Mouse (Mus musculus) left cerebral cortex, postnatal 10 days (tissue): ENCODE data around the gene Bag5. TPM values are rescaled to one million over a fixed set of nuclear protein-coding genes. Genes with fewer than 3 reads are reported as not detected.
"Not testable (repeated sequence)": the region's sequence is repeated elsewhere in the genome, so short reads cannot be mapped to it uniquely, and the experiment has no call there.

ENCODE experiments used
- DNase-seq, 2 experiments: peaks; one replicate each; pipeline ENCODE4 v3.0.0; 2021 to 2022; ENCODE audit warnings: low spot score in 2 of 2, mixed read lengths in 1 of 2; ENCODE audit errors: extremely low spot score in 1 of 2
- intact Hi-C: fragments of 180-260 bp; cut with DNase I; formaldehyde crosslinking; loops from one replicate; pipeline ENCODE4 v1.15.1; 2025
- total RNA-seq, 2 experiments: library from RNA; stranded (reverse); gene quantifications; 2 replicates each; pipeline ENCODE4 v1.2.3; 2021

Gene Bag5
- total RNA-seq, 2 experiments from 2014 or later: 40.6 to 43.2 TPM

DNA sequence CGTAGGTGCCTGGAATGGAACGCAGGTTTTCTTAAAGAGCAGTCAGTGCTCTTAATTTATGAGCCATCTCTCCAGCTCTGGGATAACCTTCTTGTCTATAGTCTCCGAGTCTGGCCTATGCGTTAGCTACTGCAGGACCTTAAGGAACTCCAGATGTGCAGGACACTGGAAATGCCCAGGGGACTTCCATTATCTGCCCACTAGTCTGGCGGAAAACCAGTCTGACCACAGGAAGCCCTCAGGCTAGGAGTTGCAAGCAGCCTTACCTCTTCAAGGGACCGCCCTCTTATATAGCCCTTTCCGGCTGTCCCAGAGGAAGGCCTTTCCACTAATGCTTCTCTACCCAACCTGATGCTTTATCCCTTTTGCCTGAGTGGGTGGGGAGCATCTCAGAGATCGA, 28.3 kb upstream of the Bag5 start:
- intact Hi-C loops: no loop called here
- no peak for DNase-seq

DNA sequence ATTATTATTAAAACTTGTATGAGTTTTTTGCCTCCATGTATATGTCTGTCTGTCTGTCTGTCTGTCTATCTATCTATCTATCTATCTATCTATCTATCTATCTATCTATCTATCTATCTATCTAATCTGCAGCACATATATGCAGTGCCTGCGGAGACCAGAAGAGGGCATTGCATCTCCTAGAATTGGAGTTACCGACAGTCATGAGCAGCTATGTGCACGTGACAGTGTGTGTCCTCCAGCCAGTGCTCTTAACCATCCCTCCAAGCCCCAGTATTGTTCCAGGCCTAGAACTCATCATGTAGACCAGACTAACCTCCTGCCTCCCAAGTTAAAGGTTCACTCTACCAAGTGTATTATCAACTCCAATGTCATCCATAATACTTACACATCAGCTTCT, 25.7 kb upstream of the Bag5 start:
- DNase-seq: peak in 1 of 2 experiments; percentile 73
- intact Hi-C loops: no loop called here

DNA sequence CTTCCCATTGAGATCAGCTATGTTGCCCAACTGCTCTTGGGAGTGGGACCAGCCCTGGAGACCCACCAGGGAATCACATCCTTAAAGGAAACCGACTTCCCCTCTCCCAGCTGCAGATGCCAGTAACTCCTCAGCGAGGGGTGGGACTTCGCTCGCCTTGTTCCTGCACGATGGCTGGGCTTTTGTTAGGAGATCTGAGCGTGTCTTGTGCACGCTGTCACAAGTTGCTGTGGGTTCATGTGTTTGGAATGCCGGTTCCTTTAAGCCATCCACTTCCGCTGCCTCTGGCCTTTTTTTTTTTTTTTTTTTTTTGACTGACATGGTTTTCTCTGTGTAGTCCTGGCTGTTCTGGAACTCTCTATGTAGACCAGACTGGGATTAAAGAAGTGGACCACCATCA, 24.3 kb upstream of the Bag5 start:
- intact Hi-C loops: no loop called here
- peak in 1 of 2 experiments; percentile 66 for DNase-seq

DNA sequence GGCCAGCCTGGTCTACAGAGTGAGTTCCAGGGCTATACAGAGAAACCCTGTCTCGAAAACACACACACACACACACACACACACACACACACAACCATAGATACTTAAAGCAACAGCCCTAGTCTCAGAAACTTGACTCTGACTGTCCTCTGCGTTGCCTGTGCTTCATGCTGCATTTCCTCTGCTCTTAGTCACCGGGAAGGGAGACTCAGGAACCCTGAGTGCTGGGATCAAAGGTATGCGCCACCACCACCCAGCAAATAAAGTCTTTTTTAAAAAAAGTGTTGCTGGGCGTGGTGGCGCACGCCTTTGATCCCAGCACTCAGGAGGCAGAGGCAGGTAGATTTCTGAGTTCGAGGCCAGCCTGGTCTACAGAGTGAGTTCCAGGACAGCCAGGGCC, 23.6 kb upstream of the Bag5 start:
- DNase-seq, intact Hi-C loops: not testable (repeated sequence)

DNA sequence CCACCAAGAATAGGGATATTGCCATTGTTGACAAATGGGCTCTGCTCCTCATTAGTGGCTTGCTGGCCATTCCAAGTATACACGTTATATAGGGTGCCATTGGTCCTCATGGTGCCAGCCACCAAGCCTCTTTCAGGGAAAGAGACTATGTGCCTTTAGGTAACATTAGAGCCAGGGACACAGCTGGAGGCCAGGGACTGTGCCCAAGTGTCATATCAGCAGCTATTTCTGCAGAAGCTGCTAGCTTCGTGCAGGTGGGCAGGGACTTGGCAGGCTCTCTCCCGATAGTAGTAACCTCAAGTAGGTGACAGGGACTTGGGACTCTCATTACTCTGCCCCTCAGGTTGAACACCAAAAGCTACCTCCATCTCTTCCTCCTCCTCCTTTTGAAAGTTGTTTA, 21.9 kb upstream of the Bag5 start:
- DNase-seq: no peak
- intact Hi-C loops: no loop called here

DNA sequence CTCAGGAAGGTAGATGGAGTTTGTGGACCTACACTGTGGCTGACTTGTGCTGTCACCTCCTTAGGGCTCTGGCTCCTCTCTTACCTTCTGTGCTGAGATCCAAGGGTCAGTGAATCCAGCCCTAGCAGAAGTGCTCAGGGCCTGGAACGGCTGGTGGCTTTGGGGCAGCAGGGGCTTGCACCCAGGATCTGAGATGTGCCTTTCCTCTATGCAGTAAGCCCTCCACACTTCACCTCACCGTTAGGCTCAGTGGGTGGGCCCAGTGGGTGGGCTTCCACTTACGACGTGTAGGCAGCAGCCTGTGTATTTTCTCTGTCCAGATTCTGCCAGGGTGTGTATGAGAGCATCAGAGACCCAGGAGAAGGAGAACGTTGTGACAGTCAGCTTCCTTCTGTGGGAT, 19.9 kb upstream of the Bag5 start:
- intact Hi-C loops: no loop called here

DNA sequence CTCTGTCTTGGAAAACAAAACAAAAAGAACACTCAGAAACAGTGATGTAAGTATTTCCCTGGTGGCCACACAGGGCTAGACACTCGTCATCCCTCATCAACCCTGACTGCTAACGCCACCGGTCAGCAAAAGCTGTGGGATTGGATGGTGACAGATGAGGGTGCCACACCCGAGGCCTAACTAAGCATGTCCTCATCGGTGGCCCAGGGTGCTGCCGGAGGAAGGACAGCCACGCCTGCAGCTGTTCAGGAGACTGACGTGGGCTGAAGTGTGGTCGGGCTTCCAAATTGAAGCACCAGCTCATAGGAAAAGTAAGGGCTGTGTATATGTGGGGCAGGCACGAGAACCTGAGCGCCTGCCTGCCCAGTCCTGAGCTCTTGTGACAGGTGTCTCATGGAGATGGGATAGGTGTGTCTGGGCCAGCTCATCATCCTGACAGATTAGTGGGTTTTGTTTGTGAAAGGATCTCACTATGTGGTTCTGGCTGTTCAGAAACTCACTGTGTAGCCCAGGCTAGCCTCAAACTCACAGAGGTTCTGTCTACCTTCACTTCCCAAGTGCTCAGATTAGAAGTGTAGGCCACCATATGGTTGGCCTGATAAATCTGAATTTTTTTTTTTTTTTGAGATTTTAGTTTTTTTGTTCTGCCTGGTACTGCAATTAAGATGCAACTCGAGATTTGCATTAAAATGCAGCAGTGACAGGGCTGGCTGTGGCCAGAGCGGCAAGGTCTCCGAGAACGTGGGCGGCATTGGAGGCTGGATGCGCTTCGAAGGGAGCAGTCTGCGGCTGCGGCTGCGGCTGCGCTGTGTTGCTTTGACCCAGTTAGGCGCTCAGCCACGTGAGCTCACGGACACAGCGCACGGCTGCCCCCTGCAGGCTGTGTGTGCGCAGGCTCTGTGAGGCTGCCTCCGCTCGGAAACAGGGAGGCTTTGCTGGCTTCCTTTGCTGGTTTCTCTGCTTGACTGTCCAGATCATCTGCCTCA, 19.1 kb upstream of the Bag5 start:
- DNase-seq: peak; percentile 82 to 93
- intact Hi-C loops: no loop called here

More for the DNA sequence above, 19.9 kb upstream of the Bag5 start:
- DNase-seq: no peak

DNA sequence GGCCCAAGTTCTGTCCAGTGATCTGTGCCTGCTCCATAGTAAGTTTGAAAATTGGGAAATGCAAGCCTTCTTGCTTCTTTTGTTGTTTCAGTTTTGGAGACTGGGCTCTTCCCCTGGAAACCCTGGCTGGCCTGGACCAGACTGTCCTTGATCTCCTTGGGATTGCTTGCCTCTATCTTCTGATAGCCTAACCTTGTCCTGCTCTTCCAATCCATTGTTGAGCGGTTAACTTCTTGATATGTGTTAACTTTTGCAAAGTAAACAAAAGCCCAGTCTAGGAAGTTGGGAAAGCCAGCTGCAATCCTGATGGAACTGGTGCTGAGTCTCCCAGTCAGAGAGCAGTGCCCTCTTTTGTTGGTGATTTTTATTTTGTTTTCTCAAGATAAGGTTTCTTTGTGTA, 14.9 kb upstream of the Bag5 start:
- no peak for DNase-seq
- intact Hi-C loops: no loop called here

DNA sequence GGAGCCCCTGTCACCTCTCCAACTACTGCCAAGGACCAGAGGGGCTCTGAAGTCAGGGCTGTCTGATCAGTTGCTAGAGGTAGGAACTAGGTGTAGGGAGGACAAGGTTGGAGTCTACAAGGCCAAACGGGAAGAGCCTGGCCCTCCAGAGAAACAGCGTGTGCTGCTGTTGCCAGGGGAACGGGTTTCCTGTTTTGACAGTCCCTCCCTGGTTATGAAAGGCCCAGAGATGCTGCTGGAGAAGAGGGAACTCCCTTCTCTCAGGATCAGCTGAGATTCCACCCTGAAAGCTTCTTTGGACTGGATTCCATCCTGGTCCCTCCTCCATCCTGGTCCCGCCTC, 13.0 kb upstream of the Bag5 start:
- peak; percentile 44 to 77 for DNase-seq
- intact Hi-C loops: no loop called here

DNA sequence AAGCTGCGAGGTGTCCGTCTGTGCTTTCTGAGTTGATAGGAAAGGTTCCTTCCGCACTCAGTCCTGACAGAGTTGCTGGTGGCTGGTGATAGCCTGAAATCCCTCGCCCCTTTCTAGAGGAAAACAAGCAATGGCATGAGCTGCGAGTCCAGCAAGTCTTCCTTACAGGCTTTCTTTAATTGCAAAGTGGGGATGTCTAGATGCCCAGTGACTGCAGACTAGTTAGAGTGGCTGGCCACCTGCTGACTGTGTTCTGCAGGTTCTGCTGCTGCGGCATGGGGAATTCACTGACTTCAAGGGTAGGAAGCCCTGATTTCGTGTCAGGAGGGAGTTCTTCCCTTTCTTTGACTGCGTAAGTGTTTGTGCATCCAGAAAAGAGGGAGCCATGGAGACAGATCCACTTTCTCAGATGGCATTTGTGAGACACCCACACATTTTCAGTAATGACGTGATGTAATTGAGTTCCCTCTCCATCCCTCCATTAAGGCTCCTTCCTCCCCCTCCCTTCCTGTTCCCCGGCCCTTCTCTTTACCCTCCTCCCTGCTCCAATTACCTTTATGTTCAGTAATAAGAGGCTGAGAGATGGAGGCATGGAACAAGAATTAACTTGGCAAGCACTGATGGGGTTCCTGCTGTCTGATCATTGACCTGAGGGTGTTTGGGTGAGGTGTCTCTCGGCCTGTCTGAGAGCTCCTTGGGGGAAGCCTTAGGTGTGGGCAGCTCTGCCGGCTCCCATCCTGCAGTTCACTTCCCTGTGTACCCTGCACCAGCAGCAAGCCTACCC, 12.5 kb upstream of the Bag5 start:
- intact Hi-C loops: no loop called here
- DNase-seq: peak in 1 of 2 experiments; percentile 51

DNA sequence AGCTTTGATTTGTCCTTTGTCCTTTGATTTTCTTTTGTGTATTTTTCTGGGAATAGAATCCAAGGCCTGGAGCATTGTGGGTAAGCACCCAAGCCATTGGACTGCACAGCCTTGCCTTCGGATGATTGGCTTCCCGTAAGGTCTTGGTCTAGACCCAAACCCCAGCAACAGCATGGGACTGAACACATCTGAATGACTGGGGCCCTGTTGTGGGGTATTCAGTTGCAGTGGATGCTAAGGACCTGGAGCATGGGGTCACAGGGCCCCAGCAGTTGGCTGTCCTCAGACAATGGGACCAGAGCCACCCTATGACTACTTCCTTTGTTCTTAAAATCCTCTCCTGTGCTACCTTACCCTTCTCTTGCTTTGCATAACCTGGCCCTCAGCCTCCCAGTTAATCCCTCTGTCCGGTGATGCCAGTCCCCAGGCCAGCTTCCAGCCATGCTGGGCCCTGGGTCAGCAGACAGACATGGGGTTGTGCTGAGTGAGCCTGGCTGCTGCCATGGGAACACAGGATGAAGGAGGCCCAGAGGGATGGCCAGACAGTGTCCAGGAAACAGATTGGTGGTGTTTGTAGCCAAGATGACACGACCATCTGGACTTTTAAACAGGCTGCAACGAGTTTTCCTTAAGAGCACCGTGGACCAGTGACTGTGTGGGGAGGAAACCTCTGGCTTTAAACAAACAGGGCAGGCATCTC, 11.7 kb upstream of the Bag5 start:
- intact Hi-C loops: no loop called here
- DNase-seq: peak in 1 of 2 experiments; percentile 65

DNA sequence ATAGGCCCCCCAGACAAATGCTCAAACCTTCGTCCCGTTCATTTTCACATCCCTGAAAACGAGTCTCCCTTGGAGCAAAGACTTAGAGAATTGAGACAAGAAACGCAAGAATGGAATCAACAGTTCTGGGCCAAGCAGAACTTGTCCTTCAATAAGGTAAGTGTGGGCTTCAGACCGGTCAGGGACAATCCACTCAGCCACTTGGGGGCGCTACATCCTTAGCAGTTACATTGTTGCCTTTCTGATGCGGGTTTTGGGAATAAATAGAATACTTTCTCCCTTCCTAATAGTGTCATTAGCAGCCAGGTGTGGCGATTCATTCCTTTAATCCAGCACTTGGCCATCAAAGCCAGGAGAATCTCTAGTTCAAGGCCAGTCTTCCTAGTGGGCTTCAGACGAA, 9.6 kb upstream of the Bag5 start:
- intact Hi-C loops: no loop called here
- peak in 1 of 2 experiments; percentile 75 for DNase-seq

DNA sequence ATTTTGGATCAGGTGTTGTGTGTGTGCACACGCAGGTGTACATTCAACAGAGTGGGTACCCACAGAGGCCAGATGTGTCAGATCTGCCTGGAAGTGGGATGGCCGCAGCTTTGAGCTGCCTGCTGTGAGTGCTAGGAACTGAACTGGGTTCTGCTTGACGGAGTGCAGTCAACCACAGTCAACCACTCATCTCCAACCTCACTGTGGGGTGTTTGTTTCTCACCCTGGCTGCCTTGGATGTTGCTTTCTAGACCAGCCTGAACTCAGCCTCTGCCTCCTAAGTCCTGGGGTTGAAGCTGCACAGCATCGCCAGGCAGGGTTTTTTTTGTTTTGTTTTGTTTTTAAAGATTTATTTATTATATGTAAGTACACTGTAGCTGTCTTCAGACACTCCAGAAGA, 7.2 kb upstream of the Bag5 start:
- intact Hi-C loops: no loop called here
- DNase-seq: no peak

DNA sequence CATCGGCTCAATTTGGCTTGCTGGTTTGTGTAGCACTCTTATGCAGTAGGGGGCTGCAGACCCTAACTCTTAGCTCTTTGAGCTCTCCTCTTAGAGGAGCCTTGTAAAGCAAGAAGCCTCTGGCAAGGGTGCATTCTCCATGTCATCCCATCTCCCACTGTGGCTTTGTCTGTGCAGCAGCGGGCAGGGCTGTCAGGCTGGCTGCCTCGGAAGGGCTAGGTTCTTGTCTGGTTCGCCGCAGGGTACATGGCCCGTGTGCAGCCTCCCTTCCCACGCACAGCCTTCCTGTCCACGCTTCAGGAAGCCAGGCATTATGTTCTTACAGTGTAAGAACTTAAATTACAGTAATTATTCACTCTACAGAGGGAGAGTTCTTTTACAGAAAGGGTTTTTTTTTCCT, 5.6 kb upstream of the Bag5 start:
- intact Hi-C loops: no loop called here
- DNase-seq: no peak

DNA sequence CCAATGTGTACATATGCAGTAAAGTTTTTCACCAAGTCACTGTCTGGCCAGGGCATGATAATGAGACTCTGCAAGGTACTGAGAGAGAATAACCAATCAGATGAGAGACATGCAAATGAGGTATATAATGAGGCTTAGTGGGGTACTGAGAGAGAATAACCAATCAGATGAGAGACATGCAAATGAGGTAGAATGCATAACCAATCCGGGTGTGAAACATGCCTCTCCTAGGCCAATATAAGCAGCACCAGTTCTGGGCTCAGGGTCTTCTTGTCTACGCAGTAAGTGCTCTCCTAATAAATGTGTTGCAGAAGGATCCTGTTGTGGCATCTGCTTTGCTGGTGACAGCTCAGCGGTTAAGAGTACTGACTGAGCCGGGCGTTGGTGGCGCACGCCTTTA, 3.4 kb upstream of the Bag5 start:
- intact Hi-C loops: no loop called here

DNA sequence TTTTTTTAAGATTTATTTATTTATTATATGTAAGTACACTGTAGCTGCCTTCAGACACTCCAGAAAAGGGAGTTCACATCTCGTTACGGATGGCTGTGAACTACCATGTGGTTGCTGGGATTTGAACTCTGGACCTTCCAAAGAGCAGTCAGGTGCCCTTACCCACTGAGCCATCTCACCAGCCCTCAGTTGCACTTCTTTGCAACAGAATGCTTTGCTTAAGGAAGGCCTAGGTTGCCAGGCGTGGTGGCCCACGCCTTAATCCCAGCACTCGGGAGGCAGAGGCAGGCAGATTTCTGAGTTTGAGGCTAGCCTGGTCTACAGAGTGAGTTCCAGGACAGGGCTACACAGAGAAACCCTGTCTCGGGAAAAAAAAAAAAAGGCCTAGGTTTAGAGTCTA, 823 bp upstream of the Bag5 start:
- intact Hi-C loops: loop anchor here (5.0 kb wide), 1 partner anchor 42 kb away; the partner anchor contains the start of gene Ckb
- not testable (repeated sequence) for DNase-seq

More for the DNA sequence above, 3.4 kb upstream of the Bag5 start:
- no peak for DNase-seq

DNA sequence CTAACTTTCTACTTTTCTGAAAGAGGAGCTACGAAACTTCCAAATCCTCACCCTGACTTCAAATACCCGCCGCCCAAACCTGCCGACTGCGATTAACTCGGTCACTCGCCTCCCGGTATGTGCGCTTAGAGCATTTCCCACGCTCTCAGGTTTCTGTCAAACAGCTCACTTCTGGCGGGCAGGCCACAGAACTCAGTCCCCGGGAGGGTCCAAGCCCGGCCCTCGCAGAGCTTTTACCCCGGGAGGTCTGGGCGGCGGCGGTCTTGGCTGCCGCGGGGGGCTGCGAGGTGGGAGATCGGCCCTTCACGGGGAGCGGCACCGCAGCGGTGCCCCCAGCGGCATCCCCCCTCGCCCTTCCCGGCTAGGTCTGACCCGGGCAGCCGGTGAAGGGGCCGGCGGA, 581 bp downstream of the Bag5 start:
- intact Hi-C loops: loop anchor here (5.0 kb wide), 1 partner anchor 40 kb away; the partner anchor contains the start of gene Ckb
- no peak for DNase-seq

DNA sequence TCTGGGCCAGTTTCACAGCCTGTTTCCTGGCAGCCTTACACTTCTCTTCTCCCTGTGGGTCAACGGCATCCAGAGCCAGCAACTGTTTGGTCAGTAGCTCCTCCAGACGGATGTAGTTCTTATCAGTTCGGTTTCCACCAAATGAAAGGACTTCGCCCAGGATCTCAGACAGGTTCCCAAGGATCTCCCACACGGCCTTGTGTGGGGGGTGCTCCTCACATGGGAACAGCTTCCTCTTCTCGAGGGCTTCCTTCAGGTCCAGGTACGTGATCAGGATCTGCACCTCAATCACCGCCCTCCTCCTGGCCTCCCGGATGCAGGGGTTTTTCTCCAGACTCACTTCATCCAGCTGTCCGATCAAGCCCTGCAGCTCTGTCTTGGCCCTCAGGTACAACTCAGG, 3.0 kb downstream of the Bag5 start:
- no peak for DNase-seq
- intact Hi-C loops: loop anchor here (5.0 kb wide), 1 partner anchor 38 kb away; the partner anchor contains the start of gene Ckb

DNA sequence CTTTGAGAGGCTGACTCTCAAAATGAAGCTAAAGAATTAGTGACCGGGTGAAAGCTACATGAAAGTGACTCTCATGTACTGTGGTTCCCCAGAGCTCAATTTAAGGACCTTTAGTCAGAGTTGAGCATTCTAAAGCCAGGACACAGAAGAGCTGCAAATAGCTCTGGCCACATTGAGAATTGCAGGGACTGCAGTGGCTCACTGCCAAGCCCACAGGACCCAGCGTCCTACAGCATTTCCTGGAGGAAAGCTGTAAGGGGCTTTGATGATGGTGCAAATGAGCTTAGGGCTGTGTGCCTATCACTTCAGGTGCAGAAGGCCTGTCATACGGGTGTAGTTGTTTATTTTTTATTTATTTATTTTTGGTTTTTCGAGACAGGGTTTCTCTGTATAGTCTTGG, 4.9 kb downstream of the Bag5 start:
- intact Hi-C loops: no loop called here
- DNase-seq: peak in 1 of 2 experiments; percentile 74
